Mouse (Mus musculus): ENCODE results near the gene Cdk7. TPM values are rescaled to one million over a fixed set of nuclear protein-coding genes. Genes with fewer than 3 reads are reported as not detected.
"Not testable (repeated sequence)": the region's sequence is repeated elsewhere in the genome, so short reads cannot be mapped to it uniquely, and the experiment has no call there.

Cdk7 gene
- polyA plus RNA-seq, 1 experiment from 2014 or later: 92.0 TPM

DNA sequence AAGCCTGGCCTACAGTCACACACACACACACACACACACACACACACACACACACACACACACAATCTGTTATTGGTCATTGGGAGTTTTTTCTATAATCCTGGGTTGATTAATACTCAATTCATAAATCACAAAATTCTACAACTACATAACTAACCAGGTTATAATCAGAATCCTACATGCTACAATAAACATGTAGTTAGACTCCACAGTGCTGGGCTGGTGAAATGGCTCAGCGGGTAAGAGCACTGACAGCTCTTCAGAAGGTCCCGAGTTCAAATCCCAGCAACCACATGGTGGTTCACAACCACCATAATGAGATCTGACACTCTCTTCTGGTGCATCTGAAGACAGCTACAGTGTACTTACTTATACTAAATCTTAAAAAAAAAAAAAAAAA is 2.0 kb upstream of the Cdk7 start:
- H3K27me3 ChIP-seq (replicated peaks; ENCODE audit: control insufficient read depth, insufficient read depth, low read length): no peaks in the 10 kb centered on the region
- H3K27ac ChIP-seq (ENCODE audit: low read depth, low read length): no peak overlapping the region
- WGBS: 87% methylated on average over 2 of the region's 2 CpGs
- no peak overlapping the region for H3K4me2 ChIP-seq
- no peak overlapping the region for H3K4me3 ChIP-seq (ENCODE audit: low read depth, low read length)
- H3K9me3 ChIP-seq (ENCODE audit: control insufficient read depth, low read length): no peaks in the 10 kb centered on the region
- DNase-seq (ENCODE audit: low spot score) (no peak), ATAC-seq (replicated peaks; ENCODE audit: low FRiP score) (no peak)
- no peak overlapping the region for H3K9ac ChIP-seq (ENCODE audit: low read depth, low read length)
- peaks cover 12% of the 10 kb centered on the region for H3K36me3 ChIP-seq (ENCODE audit: control insufficient read depth, insufficient read depth, low read length)
- H3K4me1 ChIP-seq (replicated peaks; ENCODE audit: control insufficient read depth, insufficient read depth, low read length): peaks cover 9% of the 10 kb centered on the region

DNA sequence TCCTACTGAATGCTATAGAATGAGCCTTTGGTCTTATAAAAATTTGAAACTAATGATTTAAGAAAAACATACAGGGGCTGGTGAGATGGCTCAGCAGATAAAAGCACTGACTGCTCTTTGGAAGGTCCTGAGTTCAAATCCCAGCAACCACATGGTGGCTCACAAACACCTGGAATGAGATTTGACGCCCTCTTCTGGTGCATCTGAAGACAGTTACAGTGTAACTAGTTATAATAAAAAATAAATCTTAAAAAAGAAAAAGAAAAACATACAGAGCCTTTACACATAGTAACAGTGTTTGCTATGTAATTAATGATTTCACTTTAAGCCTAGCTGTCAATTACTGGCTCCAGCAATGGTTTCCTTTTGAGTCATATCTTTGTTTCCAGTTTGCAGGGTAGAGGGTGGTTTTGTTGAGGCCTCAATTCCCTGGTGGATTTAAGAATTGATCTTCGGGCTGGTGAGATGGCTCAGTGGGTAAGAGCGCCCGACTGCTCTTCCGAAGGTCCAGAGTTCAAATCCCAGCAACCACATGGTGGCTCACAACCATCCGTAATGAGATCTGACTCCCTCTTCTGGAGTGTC is 815 bp upstream of the Cdk7 start:
- Histone ChIP-seq H3K4me2 (peak overlapping the region; percentile 74), H3K36me3 (ENCODE audit: control insufficient read depth, insufficient read depth, low read length) (peaks cover 14% of the 10 kb centered on the region)
- 83% methylated on average over 5 of the region's 6 CpGs for WGBS
- not testable (repeated sequence) for H3K27me3 ChIP-seq (replicated peaks; ENCODE audit: control insufficient read depth, insufficient read depth, low read length); DNase-seq (ENCODE audit: low spot score); H3K4me3 ChIP-seq (ENCODE audit: low read depth, low read length); H3K9ac ChIP-seq (ENCODE audit: low read depth, low read length); H3K27ac ChIP-seq (ENCODE audit: low read depth, low read length); H3K9me3 ChIP-seq (ENCODE audit: control insufficient read depth, low read length); H3K4me1 ChIP-seq (replicated peaks; ENCODE audit: control insufficient read depth, insufficient read depth, low read length); ATAC-seq (replicated peaks; ENCODE audit: low FRiP score)

DNA sequence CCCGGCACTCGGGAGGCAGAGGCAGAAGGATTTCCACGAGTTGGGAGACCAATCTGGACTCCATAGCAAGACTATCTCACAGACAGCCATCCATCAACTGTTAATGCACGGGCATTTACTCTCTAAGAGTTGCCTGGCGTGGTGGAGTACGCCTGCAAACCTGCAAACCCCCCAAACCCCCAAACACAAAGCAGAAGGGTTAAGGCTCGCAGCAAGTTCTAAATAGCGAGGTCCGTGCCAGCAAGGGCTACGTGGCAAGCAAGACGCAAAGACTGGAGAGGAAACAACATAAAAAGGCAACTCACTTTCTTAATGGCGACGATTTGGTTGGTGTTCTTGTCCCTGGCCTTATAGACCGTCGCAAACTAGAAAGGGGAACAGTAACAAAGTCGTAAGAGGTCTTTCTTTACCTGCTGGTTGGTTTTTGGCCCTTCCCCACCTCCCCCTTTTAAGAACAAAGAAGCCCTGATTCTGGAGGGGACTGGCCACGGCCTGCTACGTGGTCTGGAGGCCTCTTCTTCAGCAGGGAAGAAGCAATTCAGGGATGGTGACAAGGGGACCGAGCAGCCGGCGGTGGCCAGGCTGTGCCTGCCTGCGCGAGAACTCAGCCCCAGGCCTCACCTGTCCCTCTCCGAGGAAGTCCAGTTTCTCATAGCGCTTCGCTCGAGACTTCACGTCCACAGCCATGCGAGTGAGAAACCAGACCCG is 432 bp downstream of the Cdk7 start:
- Histone ChIP-seq H3K9me3 (ENCODE audit: control insufficient read depth, low read length) (no peaks in the 10 kb centered on the region), H3K9ac (ENCODE audit: low read depth, low read length) (peak overlapping the region; percentile 89), H3K27me3 (replicated peaks; ENCODE audit: control insufficient read depth, insufficient read depth, low read length) (no peaks in the 10 kb centered on the region), H3K4me1 (replicated peaks; ENCODE audit: control insufficient read depth, insufficient read depth, low read length) (peaks cover 15% of the 10 kb centered on the region), H3K36me3 (ENCODE audit: control insufficient read depth, insufficient read depth, low read length) (peaks cover 14% of the 10 kb centered on the region), H3K27ac (ENCODE audit: low read depth, low read length) (peak overlapping the region; percentile 66), H3K4me3 (ENCODE audit: low read depth, low read length) (peak overlapping the region; percentile 84), H3K4me2 (peak overlapping the region; percentile 74)
- ATAC-seq (replicated peaks; ENCODE audit: low FRiP score): peak; percentile 81
- WGBS: under 1% methylated on average over 30 of the region's 30 CpGs
- no peak for DNase-seq (ENCODE audit: low spot score)

DNA sequence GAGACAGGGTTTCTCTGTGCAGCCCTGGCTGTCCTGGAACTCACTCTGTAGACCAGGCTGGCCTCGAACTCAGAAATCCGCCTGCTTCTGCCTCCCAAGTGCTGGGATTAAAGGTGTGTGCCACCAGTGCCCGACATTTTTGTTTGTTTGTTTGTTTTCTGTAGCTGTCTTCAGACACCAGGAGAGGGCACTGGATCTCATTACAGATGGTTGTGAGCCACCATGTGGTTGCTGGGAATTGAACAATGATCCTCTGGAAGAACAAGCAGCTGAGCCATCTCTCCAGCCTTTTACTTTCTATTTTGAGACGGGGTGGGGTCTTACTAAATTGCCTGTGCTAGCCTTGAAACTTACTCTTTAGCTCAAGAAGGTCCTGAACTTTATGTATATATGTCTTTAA is 2.2 kb downstream of the Cdk7 start:
- Histone ChIP-seq H3K4me2 (peak overlapping the region; percentile 74; the same call in 1 of the 2 replicates), H3K36me3 (ENCODE audit: control insufficient read depth, insufficient read depth, low read length) (peaks cover 12% of the 10 kb centered on the region), H3K4me1 (replicated peaks; ENCODE audit: control insufficient read depth, insufficient read depth, low read length) (peaks cover 16% of the 10 kb centered on the region)
- not testable (repeated sequence) for H3K27ac ChIP-seq (ENCODE audit: low read depth, low read length); H3K9ac ChIP-seq (ENCODE audit: low read depth, low read length); H3K4me3 ChIP-seq (ENCODE audit: low read depth, low read length); ATAC-seq (replicated peaks; ENCODE audit: low FRiP score); H3K27me3 ChIP-seq (replicated peaks; ENCODE audit: control insufficient read depth, insufficient read depth, low read length); H3K9me3 ChIP-seq (ENCODE audit: control insufficient read depth, low read length); DNase-seq (ENCODE audit: low spot score)
- WGBS: 85% methylated on average over 4 of the region's 4 CpGs

DNA sequence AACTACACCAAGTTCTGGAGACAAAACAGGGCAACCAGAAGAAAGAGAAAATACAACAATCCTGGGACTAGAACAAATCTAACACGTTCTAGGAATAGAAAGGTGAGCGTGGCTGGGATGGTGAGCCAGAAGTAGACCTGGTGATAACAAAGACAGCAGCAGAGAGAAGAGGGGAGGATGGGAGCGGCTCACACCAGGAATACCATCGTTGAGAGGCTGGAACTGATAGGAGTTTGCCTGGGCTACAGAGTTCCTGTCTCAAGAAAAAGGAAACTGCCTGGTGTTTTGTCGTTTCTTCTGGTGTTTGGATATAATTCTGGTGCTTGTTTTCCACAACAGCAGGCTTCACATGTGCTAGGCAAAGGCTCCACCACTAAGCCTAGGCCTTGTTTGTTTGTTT is 2.7 kb downstream of the Cdk7 start:
- H3K4me1 ChIP-seq (replicated peaks; ENCODE audit: control insufficient read depth, insufficient read depth, low read length): peaks cover 16% of the 10 kb centered on the region
- H3K4me3 ChIP-seq (ENCODE audit: low read depth, low read length): no peak overlapping the region
- no peak overlapping the region for H3K27ac ChIP-seq (ENCODE audit: low read depth, low read length)
- H3K9ac ChIP-seq (ENCODE audit: low read depth, low read length): no peak overlapping the region
- no peak overlapping the region for H3K4me2 ChIP-seq
- no peak for DNase-seq (ENCODE audit: low spot score)
- no peaks in the 10 kb centered on the region for H3K27me3 ChIP-seq (replicated peaks; ENCODE audit: control insufficient read depth, insufficient read depth, low read length)
- 70% methylated on average over 5 of the region's 5 CpGs for WGBS
- no peaks in the 10 kb centered on the region for H3K9me3 ChIP-seq (ENCODE audit: control insufficient read depth, low read length)
- H3K36me3 ChIP-seq (ENCODE audit: control insufficient read depth, insufficient read depth, low read length): peaks cover 12% of the 10 kb centered on the region
- ATAC-seq (replicated peaks; ENCODE audit: low FRiP score): no peak

DNA sequence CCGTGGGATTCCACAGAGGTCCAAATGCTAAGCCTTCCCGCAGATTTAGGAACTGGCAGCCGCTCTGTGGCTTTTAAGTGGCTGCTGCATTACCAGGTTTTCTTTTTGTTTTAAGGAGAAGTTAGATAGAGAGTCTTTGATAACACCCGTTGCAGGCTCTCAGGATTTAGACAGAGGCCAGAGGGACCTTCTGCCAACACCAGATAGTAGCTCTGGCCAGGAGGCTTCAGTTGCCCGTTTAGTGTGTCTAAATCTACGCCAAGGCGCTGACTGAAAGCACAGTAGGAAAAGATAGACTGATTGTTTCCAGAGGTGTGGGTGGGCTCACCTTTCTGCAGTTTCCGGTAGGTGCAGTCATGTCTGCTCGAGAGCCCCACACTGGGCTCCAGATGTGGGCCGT is 5.5 kb downstream of the Cdk7 start:
- no peak for DNase-seq (ENCODE audit: low spot score)
- Histone ChIP-seq H3K27me3 (replicated peaks; ENCODE audit: control insufficient read depth, insufficient read depth, low read length) (no peaks in the 10 kb centered on the region), H3K4me1 (replicated peaks; ENCODE audit: control insufficient read depth, insufficient read depth, low read length) (peaks cover 16% of the 10 kb centered on the region), H3K36me3 (ENCODE audit: control insufficient read depth, insufficient read depth, low read length) (peaks cover 15% of the 10 kb centered on the region), H3K9me3 (ENCODE audit: control insufficient read depth, low read length) (no peaks in the 10 kb centered on the region), H3K4me3 (ENCODE audit: low read depth, low read length) (no peak overlapping the region), H3K9ac (ENCODE audit: low read depth, low read length) (no peak overlapping the region), H3K27ac (ENCODE audit: low read depth, low read length) (no peak overlapping the region), H3K4me2 (peak overlapping the region; percentile 41)
- ATAC-seq (replicated peaks; ENCODE audit: low FRiP score): peak; percentile 70
- 46% methylated on average over 10 of the region's 10 CpGs for WGBS

DNA sequence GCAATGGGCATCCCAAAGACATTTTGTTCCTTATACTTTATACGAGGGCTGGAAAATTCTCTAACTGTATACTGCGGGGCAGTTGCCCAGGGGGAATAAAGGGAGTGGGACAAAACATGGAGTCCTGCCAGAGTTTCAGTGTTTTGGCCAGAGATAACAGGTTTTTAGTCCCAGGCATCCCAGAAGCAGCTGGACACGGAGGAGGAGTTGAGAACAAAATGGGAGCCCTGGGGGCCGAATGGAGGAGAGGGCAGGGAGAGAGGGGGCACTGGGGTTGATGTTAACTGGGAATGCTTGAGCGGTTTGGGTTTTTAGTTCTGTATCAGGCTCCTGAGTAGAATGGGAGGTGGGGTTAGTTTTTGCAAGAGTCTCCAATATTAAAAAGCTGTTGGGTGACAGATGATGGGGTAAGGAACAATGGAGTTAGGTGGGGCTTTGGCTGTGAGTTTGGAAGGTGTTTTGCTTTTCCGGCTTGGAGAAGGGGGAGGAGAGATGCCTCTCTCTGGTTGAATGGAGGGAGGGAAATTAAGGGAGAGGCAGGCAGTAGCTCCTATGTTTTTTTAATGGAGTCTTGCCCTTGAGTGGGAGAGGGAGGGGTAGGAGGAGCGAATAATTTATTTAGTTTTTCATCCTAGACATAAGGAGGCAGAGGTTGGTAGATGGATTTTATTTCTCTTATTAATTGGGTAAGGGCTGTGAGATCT is 6.5 kb downstream of the Cdk7 start:
- no peaks in the 10 kb centered on the region for H3K27me3 ChIP-seq (replicated peaks; ENCODE audit: control insufficient read depth, insufficient read depth, low read length)
- 92% methylated on average over 7 of the region's 7 CpGs for WGBS
- no peak overlapping the region for H3K4me3 ChIP-seq (ENCODE audit: low read depth, low read length)
- ATAC-seq (replicated peaks; ENCODE audit: low FRiP score) (no peak), DNase-seq (ENCODE audit: low spot score) (no peak)
- H3K27ac ChIP-seq (ENCODE audit: low read depth, low read length): no peak overlapping the region
- H3K9me3 ChIP-seq (ENCODE audit: control insufficient read depth, low read length): no peaks in the 10 kb centered on the region
- peaks cover 13% of the 10 kb centered on the region for H3K4me1 ChIP-seq (replicated peaks; ENCODE audit: control insufficient read depth, insufficient read depth, low read length)
- no peak overlapping the region for H3K4me2 ChIP-seq
- H3K36me3 ChIP-seq (ENCODE audit: control insufficient read depth, insufficient read depth, low read length): peaks cover 16% of the 10 kb centered on the region
- no peak overlapping the region for H3K9ac ChIP-seq (ENCODE audit: low read depth, low read length)

DNA sequence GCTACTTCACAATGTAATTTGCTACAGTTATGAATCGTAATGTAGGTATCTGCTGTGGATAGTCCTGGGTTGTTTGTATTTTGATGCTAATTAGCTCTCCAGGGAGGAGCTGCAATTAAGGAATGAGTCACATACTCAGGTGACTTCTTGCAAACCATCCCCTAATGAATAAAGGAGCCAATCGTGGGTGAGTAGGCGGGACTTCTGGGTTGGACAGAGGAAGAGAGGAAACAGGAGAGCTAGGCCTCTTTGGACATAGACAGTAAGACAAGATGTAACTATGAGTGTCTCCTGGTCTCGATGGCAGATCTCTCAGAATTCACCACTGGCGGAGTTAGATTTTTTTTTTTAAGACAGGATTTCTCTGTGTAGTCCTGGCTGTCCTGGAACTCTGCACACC is 9.1 kb downstream of the Cdk7 start:
- DNase-seq (ENCODE audit: low spot score) (no peak), ATAC-seq (replicated peaks; ENCODE audit: low FRiP score) (no peak)
- Histone ChIP-seq H3K4me1 (replicated peaks; ENCODE audit: control insufficient read depth, insufficient read depth, low read length) (peaks cover 7% of the 10 kb centered on the region), H3K9ac (ENCODE audit: low read depth, low read length) (no peak overlapping the region), H3K27me3 (replicated peaks; ENCODE audit: control insufficient read depth, insufficient read depth, low read length) (no peaks in the 10 kb centered on the region), H3K9me3 (ENCODE audit: control insufficient read depth, low read length) (no peaks in the 10 kb centered on the region), H3K4me2 (no peak overlapping the region), H3K4me3 (ENCODE audit: low read depth, low read length) (no peak overlapping the region), H3K27ac (ENCODE audit: low read depth, low read length) (no peak overlapping the region), H3K36me3 (ENCODE audit: control insufficient read depth, insufficient read depth, low read length) (peaks cover 13% of the 10 kb centered on the region; the same call in 1 of the 2 replicates)
- WGBS: 86% methylated on average over 5 of the region's 5 CpGs
